Mouse (Mus musculus) midbrain, embryonic 12.5 days (tissue): ENCODE data around the gene Hoxd1. TPM values are rescaled to one million over a fixed set of nuclear protein-coding genes. Genes with fewer than 3 reads are reported as not detected.

ENCODE experiments used
- ATAC-seq: fragments of 200-750 bp; cut with Nextera tagmentation; 2 replicates; pipeline ENCODE4 v1.8.0; 2017; ENCODE audit warnings: low read depth, moderate TSS enrichment, moderate library complexity; ENCODE audit not compliant: low FRiP score
- H3K27ac ChIP-seq: fragments of 300-500 bp; sonication (generic); replicated peaks from 2 replicates; pipeline ENCODE4 v1.5.1; 2016; ENCODE audit warnings: mild to moderate bottlenecking
- H3K27me3 ChIP-seq: fragments of 300-500 bp; sonication (generic); 2 replicates; pipeline ENCODE4 v1.6.1; 2016; ENCODE audit warnings: mild to moderate bottlenecking
- H3K36me3 ChIP-seq: fragments of 300-500 bp; sonication (generic); 2 replicates; pipeline ENCODE4 v1.6.1; 2016
- H3K4me1 ChIP-seq: fragments of 300-500 bp; sonication (generic); 2 replicates; pipeline ENCODE4 v1.6.1; 2016
- H3K4me2 ChIP-seq: fragments of 300-500 bp; sonication (generic); replicated peaks from 2 replicates; pipeline ENCODE4 v1.6.1; 2016; ENCODE audit warnings: mild to moderate bottlenecking, moderate library complexity
- H3K4me3 ChIP-seq: fragments of 300-500 bp; sonication (generic); 2 replicates; pipeline ENCODE4 v1.5.1; 2016; ENCODE audit warnings: mild to moderate bottlenecking
- H3K9ac ChIP-seq: fragments of 300-500 bp; sonication (generic); replicated peaks from 2 replicates; pipeline ENCODE4 v1.6.1; 2016; ENCODE audit warnings: mild to moderate bottlenecking, moderate library complexity
- H3K9me3 ChIP-seq: fragments of 300-500 bp; sonication (generic); 2 replicates; pipeline ENCODE4 v1.6.1; 2016; ENCODE audit warnings: mild to moderate bottlenecking
- WGBS: fragments of 180-500 bp; shearing (Covaris S2); methylation state at CpG from one replicate; pipeline ENCODE4 v1.1.7; 2016; 5-methylcytosine and 5-hydroxymethylcytosine counted together
- polyA plus RNA-seq: library from polyadenylated mRNA; unstranded; fragments of >200 nt; fragmentation: Nextera tagmentation; extraction: Ambion mirVana; gene quantifications from 2 replicates; pipeline ENCODE4 v1.2.1, GENCODE M21; 2016

Gene Hoxd1
- polyA plus RNA-seq, 1 experiment from 2014 or later: 0.40 TPM

DNA sequence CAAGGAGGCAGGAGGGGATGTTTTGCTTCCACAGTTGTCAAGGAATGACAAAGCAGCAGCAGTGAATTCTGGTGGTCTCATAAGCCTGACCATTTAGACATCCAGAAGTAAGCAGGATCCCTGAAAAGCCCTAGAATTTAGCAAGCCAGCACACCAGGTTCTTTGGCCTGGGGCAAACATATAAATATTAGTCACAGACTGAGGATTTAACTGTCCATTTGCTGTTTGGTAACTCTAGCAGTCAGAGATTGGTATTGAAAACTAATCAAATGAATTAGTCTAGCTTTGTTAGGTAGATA lies 20.9 kb upstream of the Hoxd1 start:
- H3K27me3 ChIP-seq: peaks cover 97% of the 10 kb centered on the region
- no peak overlapping the region for H3K9ac ChIP-seq
- H3K36me3 ChIP-seq: no peaks in the 10 kb centered on the region
- H3K27ac ChIP-seq: no peak overlapping the region
- ATAC-seq: no peak
- H3K4me2 ChIP-seq: no peak overlapping the region
- no peaks in the 10 kb centered on the region for H3K9me3 ChIP-seq
- H3K4me3 ChIP-seq: no peak overlapping the region
- no peaks in the 10 kb centered on the region for H3K4me1 ChIP-seq

DNA sequence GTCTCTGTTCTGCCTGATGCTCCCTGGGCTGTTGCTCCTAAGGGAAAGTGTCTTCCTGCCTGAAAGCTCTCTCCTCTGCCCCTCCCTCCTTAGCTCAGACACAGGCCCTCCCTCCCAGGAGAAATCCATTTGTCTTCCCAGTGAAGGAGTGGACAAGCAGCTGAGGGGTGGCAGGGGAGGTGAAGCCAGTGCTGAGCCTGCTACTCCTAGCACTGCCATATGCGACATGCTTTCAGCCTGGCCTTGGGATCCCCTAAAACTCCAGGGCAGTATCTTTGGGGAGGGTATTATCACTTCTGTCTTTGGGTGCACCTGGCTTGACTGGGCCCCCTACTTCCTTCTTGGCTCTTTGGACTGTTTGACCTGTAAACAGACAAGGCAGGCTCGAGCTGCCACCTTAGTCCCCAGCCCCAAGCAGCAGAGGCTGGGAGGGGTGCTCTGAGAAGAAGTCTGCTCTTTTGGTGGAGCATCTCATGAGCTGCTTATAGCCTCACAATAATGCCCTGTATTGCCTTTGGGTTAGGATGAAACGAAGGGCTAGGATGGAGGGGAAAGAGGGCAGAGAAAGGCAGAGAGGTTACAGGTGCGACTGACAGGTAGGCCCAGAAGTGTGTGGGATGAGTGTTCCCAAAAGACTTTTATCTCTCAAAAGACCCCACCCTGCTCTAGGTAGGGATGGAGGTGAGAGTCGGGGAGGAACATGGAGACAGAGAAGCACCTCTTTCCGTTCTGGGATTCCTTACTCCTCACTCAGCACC lies 17.1 kb upstream of the Hoxd1 start:
- Histone ChIP-seq H3K9ac (no peak overlapping the region), H3K27me3 (peaks cover 95% of the 10 kb centered on the region), H3K9me3 (no peaks in the 10 kb centered on the region), H3K4me2 (no peak overlapping the region), H3K36me3 (no peaks in the 10 kb centered on the region), H3K4me1 (peaks cover 11% of the 10 kb centered on the region), H3K4me3 (no peak overlapping the region), H3K27ac (no peak overlapping the region)
- 2% methylated on average over 6 of the region's 6 CpGs for WGBS
- ATAC-seq: no peak

GRCm38 (mm10) chr2:74746298-74746921 lies 16.4 kb upstream of the Hoxd1 start:
- WGBS: under 1% methylated on average over 58 of the region's 58 CpGs
- Histone ChIP-seq H3K36me3 (no peaks in the 10 kb centered on the region), H3K4me1 (peaks cover 11% of the 10 kb centered on the region), H3K4me3 (0 out of 2 replicates have a peak overlapping the region, but pooled peaks have one; percentile 5), H3K4me2 (no peak overlapping the region), H3K27ac (no peak overlapping the region), H3K27me3 (peaks cover 95% of the 10 kb centered on the region), H3K9me3 (no peaks in the 10 kb centered on the region), H3K9ac (no peak overlapping the region)
- ATAC-seq: no peak

- Histone ChIP-seq H3K36me3 (no peaks in the 10 kb centered on the region), H3K27ac (no peak overlapping the region), H3K4me1 (peaks cover 11% of the 10 kb centered on the region), H3K4me2 (no peak overlapping the region), H3K4me3 (no peak overlapping the region), H3K9me3 (no peaks in the 10 kb centered on the region), H3K27me3 (peaks cover 95% of the 10 kb centered on the region), H3K9ac (no peak overlapping the region)
- ATAC-seq: no peak
- whole genome bisulfite sequencing: under 1% methylated on average over 24 of the region's 24 CpGs
Observed at GRCm38 (mm10) chr2:74747006-74747405, 15.8 kb upstream of the Hoxd1 start.

DNA sequence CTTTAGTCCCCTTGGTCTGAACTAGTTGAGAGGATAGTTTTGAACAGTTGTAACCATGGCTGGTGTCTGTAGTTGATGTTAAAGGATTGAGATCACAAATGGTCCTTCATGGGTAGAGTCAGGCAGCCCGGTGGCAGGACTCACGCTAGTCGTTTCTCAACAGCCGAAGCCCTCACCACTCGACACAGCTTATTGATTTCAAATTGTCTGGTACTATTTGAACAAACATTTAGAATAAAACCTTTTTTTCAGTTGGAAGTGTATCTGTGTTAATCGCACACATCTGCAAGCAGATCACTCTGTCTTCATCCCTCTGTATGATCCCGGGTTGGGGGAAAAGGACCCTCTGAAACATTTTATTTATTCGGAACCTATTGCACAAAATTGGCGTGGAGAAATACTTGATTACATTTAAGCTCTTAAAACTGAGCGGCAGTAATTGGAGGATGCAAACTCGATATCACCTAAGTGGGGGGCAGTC lies 15.1 kb upstream of the Hoxd1 start:
- no peak overlapping the region for H3K4me2 ChIP-seq
- H3K9me3 ChIP-seq: no peaks in the 10 kb centered on the region
- no peak for ATAC-seq
- no peak overlapping the region for H3K27ac ChIP-seq
- no peaks in the 10 kb centered on the region for H3K36me3 ChIP-seq
- no peak overlapping the region for H3K9ac ChIP-seq
- peaks cover 16% of the 10 kb centered on the region for H3K4me1 ChIP-seq
- 3% methylated on average over 11 of the region's 11 CpGs for WGBS
- no peak overlapping the region for H3K4me3 ChIP-seq
- H3K27me3 ChIP-seq: peaks cover 96% of the 10 kb centered on the region

DNA sequence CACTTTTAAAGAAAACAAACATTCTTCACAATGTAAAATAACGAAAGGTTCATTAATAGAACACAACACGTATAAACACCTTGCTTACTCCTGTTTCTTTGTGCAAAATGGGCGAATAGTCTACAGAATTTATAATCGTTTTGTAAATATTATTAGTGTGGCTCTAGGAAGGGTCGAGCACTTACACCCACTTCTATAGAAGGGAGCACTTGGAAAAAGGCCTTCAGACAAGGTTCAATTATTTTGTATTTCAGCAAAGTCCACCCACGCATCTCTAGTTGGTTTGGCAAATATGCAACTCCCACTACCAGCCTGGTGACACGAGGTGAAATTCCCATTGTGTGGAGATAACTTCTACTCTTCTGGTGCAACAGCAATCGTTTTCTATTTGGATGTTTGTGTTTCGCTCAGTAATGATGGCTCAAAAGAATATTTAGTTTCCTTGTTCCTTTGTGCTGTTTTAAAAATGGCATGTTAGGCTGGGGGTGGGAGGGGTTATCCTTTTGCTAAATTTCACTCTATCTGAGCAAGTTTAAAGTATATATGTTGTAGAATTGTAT lies 14.3 kb upstream of the Hoxd1 start:
- no peak for ATAC-seq
- H3K36me3 ChIP-seq: no peaks in the 10 kb centered on the region
- no peak overlapping the region for H3K27ac ChIP-seq
- no peaks in the 10 kb centered on the region for H3K9me3 ChIP-seq
- peaks cover 98% of the 10 kb centered on the region for H3K27me3 ChIP-seq
- H3K4me2 ChIP-seq: no peak overlapping the region
- WGBS: 3% methylated on average over 9 of the region's 9 CpGs
- H3K4me1 ChIP-seq: peaks cover 22% of the 10 kb centered on the region
- no peak overlapping the region for H3K4me3 ChIP-seq
- no peak overlapping the region for H3K9ac ChIP-seq

DNA sequence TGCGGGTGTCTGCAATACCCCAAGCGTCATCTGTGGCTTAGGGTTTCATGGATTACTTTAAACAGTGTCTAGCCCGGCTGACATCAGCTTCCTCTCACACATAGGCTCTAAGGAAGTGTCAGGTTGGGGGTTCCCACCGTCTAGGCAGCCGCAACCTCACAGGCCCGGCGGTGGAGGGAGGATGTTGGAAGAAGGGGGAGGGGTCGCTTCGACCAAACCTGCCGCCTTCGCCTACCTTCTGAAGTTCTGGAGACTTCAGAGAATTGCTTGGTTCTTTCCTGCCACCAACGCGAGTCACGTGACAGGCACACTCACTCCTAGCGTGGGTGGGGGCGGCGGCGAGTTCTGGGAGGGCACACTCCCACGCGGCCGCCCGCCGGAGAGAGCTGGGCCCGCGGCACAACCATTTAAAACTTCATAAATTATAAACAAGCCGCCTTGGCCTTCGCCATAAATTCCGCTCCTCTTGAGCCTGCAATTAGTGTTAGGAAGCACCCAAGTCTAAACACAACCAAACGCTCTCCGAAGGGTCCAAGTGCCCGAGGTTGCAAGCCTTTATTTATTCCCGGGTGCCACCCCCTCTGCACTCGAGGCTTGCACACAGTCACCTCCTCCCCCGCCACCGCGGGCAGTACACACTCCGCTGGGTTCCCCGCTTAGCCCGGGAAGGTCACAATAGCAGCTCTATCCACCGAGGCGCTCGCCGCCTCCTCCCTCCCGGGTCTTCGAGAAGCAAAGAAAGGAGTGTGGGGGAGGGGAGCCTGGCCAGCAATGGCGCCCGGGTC lies 13.3 kb upstream of the Hoxd1 start:
- H3K27me3 ChIP-seq: peaks cover 98% of the 10 kb centered on the region
- ATAC-seq: peak; percentile 84
- WGBS: under 1% methylated on average over 47 of the region's 47 CpGs
- H3K36me3 ChIP-seq: no peaks in the 10 kb centered on the region
- H3K9me3 ChIP-seq: no peaks in the 10 kb centered on the region
- peak overlapping the region; percentile 33 for H3K4me3 ChIP-seq
- H3K9ac ChIP-seq: 0 out of 2 replicates have a peak overlapping the region, but pooled peaks have one; percentile 8
- no peak overlapping the region for H3K27ac ChIP-seq
- peak overlapping the region; percentile 51 for H3K4me2 ChIP-seq
- peaks cover 22% of the 10 kb centered on the region for H3K4me1 ChIP-seq

DNA sequence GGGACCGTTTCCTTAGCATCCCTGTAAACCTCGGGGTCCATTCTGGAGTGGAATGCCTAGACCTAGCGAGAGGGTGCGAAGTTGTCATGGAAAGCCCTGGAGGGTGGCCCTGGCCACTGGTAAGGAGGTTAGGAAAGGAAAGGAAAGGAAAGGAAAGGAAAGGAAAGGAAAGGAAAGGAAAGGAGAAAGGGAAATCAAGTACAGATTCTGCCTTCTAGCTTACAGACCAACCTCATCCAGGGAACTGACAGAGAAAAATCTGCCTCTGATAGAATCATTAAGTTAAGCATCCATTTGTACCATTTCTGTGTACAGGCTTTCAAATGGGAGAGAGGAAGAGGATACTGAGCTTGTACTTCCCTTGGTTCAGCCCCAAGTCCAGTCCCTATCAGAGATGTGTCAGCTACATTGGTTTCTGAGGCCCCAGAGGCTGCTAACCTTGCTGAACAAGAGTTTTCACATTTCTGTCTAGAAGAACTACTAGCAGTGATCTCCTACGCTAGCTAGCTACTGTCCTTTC lies 12.0 kb upstream of the Hoxd1 start:
- Histone ChIP-seq H3K27ac (no peak overlapping the region), H3K36me3 (no peaks in the 10 kb centered on the region), H3K9me3 (no peaks in the 10 kb centered on the region), H3K4me1 (peaks cover 22% of the 10 kb centered on the region), H3K27me3 (peaks cover 96% of the 10 kb centered on the region), H3K9ac (no peak overlapping the region), H3K4me3 (no peak overlapping the region), H3K4me2 (no peak overlapping the region)
- 9% methylated on average over 5 of the region's 5 CpGs for WGBS
- ATAC-seq: no peak

DNA sequence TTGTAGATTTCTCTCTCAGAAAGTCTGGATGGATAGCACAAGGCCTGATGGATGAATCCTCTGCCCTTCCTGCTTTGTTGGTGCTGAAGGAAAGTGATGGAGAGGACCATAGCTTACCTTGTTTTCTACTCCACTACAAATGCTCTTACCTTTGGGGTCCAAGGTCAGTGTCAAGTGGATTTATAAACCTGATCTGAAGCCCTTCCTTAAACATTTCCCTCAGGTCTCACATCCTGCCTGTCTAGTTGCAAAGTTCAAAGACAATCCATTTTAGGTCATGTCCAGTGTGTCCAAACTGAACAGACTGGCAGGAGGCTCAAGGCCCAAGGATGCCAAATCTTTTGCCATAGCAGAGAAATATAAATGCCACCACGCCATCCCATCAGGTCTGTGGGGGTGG lies 10.9 kb upstream of the Hoxd1 start:
- no peaks in the 10 kb centered on the region for H3K36me3 ChIP-seq
- no peak overlapping the region for H3K27ac ChIP-seq
- no peaks in the 10 kb centered on the region for H3K9me3 ChIP-seq
- H3K4me3 ChIP-seq: no peak overlapping the region
- peaks cover 96% of the 10 kb centered on the region for H3K27me3 ChIP-seq
- 68% methylated on average over 1 of the region's 1 CpGs for WGBS
- no peak overlapping the region for H3K9ac ChIP-seq
- H3K4me1 ChIP-seq: peaks cover 22% of the 10 kb centered on the region
- no peak overlapping the region for H3K4me2 ChIP-seq
- ATAC-seq: no peak

GRCm38 (mm10) chr2:74752431-74753174 lies 10.2 kb upstream of the Hoxd1 start:
- H3K4me3 ChIP-seq: peak overlapping the region; percentile 27
- H3K27me3 ChIP-seq: peaks cover 94% of the 10 kb centered on the region
- H3K4me1 ChIP-seq: peaks cover 22% of the 10 kb centered on the region
- H3K36me3 ChIP-seq: no peaks in the 10 kb centered on the region
- no peak for ATAC-seq
- H3K27ac ChIP-seq: no peak overlapping the region
- WGBS: 1% methylated on average over 45 of the region's 45 CpGs
- H3K9ac ChIP-seq: no peak overlapping the region
- no peaks in the 10 kb centered on the region for H3K9me3 ChIP-seq
- H3K4me2 ChIP-seq: peak overlapping the region; percentile 44

DNA sequence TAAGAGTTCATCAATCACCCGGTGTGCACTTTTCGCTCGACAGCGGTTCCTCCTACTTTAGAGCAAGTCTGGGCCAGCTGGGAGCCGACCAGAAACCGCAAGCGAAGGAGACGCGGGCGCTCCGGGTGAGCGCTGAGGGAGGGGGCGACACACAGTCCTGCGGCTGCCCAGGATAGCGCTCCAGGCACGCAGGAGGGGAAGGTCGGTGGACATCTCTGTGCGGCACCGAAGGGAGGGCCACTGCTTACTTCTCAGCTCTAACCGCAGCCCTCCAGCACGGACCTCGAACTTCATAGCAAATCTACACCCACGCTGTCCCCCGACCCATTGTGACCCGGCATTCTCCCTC lies 9.6 kb upstream of the Hoxd1 start:
- Histone ChIP-seq H3K27me3 (peaks cover 94% of the 10 kb centered on the region), H3K4me1 (peaks cover 22% of the 10 kb centered on the region), H3K9ac (no peak overlapping the region), H3K4me3 (peak overlapping the region; percentile 27), H3K4me2 (peak overlapping the region; percentile 44), H3K27ac (no peak overlapping the region), H3K9me3 (no peaks in the 10 kb centered on the region), H3K36me3 (no peaks in the 10 kb centered on the region)
- no peak for ATAC-seq
- under 1% methylated on average over 25 of the region's 25 CpGs for WGBS
